Mouse (Mus musculus) midbrain, postnatal 0 days (tissue): Measurements from ENCODE around the gene Atp6v1g1. TPM values are rescaled to one million over a fixed set of nuclear protein-coding genes. Genes with fewer than 3 reads are reported as not detected.

Source experiments
- ATAC-seq: fragments of 200-750 bp; cut with Nextera tagmentation; 2 replicates; pipeline ENCODE4 v1.8.0; 2017; ENCODE audit warnings: moderate number of reproducible peaks, mild to moderate bottlenecking, moderate TSS enrichment, moderate library complexity; ENCODE audit not compliant: low FRiP score
- DNase-seq: peaks from one replicate; pipeline ENCODE4 v3.0.0-alpha.2; 2015; ENCODE audit warnings: low spot score
- H3K27ac ChIP-seq: fragments of 300-500 bp; sonication (generic); 2 replicates; pipeline ENCODE4 v1.5.1; 2014; ENCODE audit warnings: low read depth, mild to moderate bottlenecking, low read length, mixed read lengths
- H3K27me3 ChIP-seq: fragments of 300-500 bp; sonication (generic); 2 replicates; pipeline ENCODE4 v1.6.1; 2014; ENCODE audit warnings: low read length, control low read depth, mixed read lengths; ENCODE audit not compliant: insufficient read depth
- H3K36me3 ChIP-seq: fragments of 300-500 bp; sonication (generic); 2 replicates; pipeline ENCODE4 v1.6.1; 2014; ENCODE audit warnings: low read length, control low read depth, mixed read lengths; ENCODE audit not compliant: insufficient read depth
- H3K4me1 ChIP-seq: fragments of 300-500 bp; sonication (generic); 2 replicates; pipeline ENCODE4 v1.6.1; 2014; ENCODE audit warnings: mild to moderate bottlenecking, control low read depth, antibody characterized with exemption, low read length, mixed read lengths; ENCODE audit not compliant: insufficient read depth
- H3K4me2 ChIP-seq: fragments of 300-500 bp; sonication (generic); 2 replicates; pipeline ENCODE4 v1.6.1; 2014; ENCODE audit warnings: low read depth, mild to moderate bottlenecking, low read length, mixed read lengths; ENCODE audit not compliant: poor library complexity, severe bottlenecking
- H3K4me3 ChIP-seq: fragments of 300-500 bp; sonication (generic); 2 replicates; pipeline ENCODE4 v1.5.1; 2014; ENCODE audit warnings: low read depth, mild to moderate bottlenecking, low read length, moderate library complexity
- H3K9ac ChIP-seq: fragments of 300-500 bp; sonication (generic); replicated peaks from 2 replicates; pipeline ENCODE4 v1.6.1; 2014; ENCODE audit warnings: mild to moderate bottlenecking, low read length, moderate library complexity, mixed read lengths; ENCODE audit not compliant: poor library complexity, severe bottlenecking
- H3K9me3 ChIP-seq: fragments of 300-500 bp; sonication (generic); 2 replicates; pipeline ENCODE4 v1.6.1; 2016; ENCODE audit warnings: low read length, control low read depth
- CTCF ChIP-seq: IDR thresholded peaks from 2 replicates; pipeline ENCODE4 v1.5.1; 2016; ENCODE audit warnings: antibody characterized with exemption, mild to moderate bottlenecking
- WGBS: fragments of 180-500 bp; shearing (Covaris S2); extraction: QIAGEN DNeasy Blood & Tissue Kit; methylation state at CpG from one replicate; pipeline ENCODE4 v1.1.7; 2014; 5-methylcytosine and 5-hydroxymethylcytosine counted together
- polyA plus RNA-seq: library from polyadenylated mRNA; unstranded; fragments of >200 nt; fragmentation: Nextera tagmentation; extraction: Ambion mirVana; gene quantifications from 2 replicates; pipeline ENCODE4 v1.2.1, GENCODE M21; 2015
- total RNA-seq: library from RNA; depleted of rRNA; stranded (reverse); fragments of >200 nt; gene quantifications from 2 replicates; pipeline ENCODE4 v1.2.3, GENCODE M21; 2014

Gene Atp6v1g1
- total and polyA plus RNA-seq, 2 experiments from 2014 or later: 142 to 357 TPM

DNA sequence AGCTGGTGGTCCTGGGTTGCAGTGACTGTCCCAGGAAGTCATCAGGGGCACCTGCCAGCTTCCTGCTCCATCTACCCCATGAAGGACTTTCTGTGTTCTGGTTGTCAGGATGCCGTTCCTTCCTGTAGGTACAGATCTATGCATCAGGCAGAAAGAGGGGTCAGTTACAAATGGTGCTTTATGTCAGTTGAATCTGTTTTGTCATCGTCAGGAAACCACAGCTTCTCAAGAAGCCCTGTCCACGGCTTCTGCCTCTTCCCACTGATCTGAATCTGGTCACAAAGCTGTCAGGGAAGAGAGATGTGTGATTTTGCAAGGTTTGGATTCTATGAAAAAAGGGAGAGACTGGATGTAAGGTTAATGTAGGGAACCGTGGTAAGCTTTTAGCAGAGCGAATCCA, 29.6 kb upstream of the Atp6v1g1 start:
- ATAC-seq (no peak), DNase-seq (no peak)
- no peaks in the 10 kb centered on the region for H3K36me3 ChIP-seq
- H3K27ac ChIP-seq: no peak overlapping the region
- no peaks in the 10 kb centered on the region for H3K4me1 ChIP-seq
- H3K4me3 ChIP-seq: no peak overlapping the region
- no peak overlapping the region for H3K4me2 ChIP-seq
- WGBS: 81% methylated on average over 5 of the region's 5 CpGs
- H3K9me3 ChIP-seq: no peaks in the 10 kb centered on the region
- H3K9ac ChIP-seq: no peak overlapping the region
- no peak for TF ChIP-seq CTCF
- H3K27me3 ChIP-seq: no peaks in the 10 kb centered on the region

DNA sequence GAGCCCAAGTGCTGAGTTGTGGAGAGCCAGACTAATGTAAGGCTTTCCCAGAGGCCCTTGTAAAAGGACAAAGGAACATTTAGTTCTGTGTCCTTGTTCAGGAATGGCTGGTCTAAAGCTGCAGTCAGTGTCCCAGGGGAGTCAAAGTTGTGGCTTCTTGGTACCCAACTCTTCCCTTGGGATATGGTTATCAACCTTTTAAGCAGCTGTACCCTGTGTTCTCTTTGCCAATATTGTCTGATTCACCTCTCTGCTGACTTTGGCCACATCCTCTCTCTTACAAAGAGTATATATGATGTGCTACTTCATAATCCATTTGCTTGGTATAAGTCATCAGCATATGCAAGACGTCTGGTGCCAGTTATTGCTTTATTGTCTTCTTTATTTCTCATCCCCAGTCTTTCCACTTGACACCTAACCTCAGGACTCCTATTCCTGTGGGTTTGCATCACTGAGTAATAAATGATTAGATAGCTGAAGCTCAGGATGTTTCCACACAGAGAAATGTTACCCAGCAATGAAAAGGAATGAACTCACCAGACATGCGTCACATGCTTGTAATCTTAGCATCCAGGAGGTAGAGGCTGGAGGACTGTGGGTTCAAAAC, 22.7 kb upstream of the Atp6v1g1 start:
- Histone ChIP-seq H3K4me3 (no peak overlapping the region), H3K9me3 (no peaks in the 10 kb centered on the region), H3K4me1 (no peaks in the 10 kb centered on the region), H3K27ac (no peak overlapping the region), H3K27me3 (no peaks in the 10 kb centered on the region), H3K4me2 (no peak overlapping the region), H3K9ac (no peak overlapping the region), H3K36me3 (no peaks in the 10 kb centered on the region)
- WGBS: 79% methylated on average over 2 of the region's 2 CpGs
- no peak for DNase-seq
- no peak for TF ChIP-seq CTCF
- ATAC-seq: no peak

- H3K4me3 ChIP-seq: no peak overlapping the region
- no peaks in the 10 kb centered on the region for H3K9me3 ChIP-seq
- TF ChIP-seq CTCF: no peak
- no peaks in the 10 kb centered on the region for H3K4me1 ChIP-seq
- ATAC-seq (no peak), DNase-seq (no peak)
- no peaks in the 10 kb centered on the region for H3K36me3 ChIP-seq
- no peaks in the 10 kb centered on the region for H3K27me3 ChIP-seq
- H3K9ac ChIP-seq: no peak overlapping the region
- 64% methylated on average over 8 of the region's 8 CpGs for WGBS
- H3K27ac ChIP-seq: no peak overlapping the region
- no peak overlapping the region for H3K4me2 ChIP-seq
Observed at GRCm38 (mm10) chr4:63525514-63525913, 19.1 kb upstream of the Atp6v1g1 start.

DNA sequence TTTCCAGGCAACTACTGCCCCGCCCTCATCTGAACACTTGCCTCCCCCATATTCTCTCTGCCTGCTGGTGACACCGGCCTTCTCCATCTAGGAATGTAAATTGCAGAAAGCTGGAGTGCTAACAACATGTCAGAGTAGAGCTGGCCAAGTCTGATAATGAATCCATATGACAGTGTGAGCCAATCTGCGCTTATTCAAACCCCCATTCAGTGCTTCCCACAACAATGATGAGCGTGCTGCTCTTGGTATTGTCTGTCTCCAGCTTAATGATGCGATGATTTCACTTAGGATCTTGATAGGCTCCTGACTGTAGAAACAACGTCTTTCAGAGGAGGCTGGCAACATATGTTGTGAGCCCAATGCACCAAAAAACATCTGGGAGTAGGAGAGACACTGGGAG, 15.6 kb upstream of the Atp6v1g1 start:
- ATAC-seq (no peak), DNase-seq (peak; percentile 8)
- Histone ChIP-seq H3K27me3 (no peaks in the 10 kb centered on the region), H3K4me2 (no peak overlapping the region), H3K4me1 (no peaks in the 10 kb centered on the region), H3K27ac (no peak overlapping the region), H3K36me3 (no peaks in the 10 kb centered on the region), H3K9ac (no peak overlapping the region), H3K9me3 (no peaks in the 10 kb centered on the region), H3K4me3 (no peak overlapping the region)
- no peak for TF ChIP-seq CTCF
- 84% methylated on average over 6 of the region's 6 CpGs for WGBS

- TF ChIP-seq CTCF: no peak
- Histone ChIP-seq H3K36me3 (no peaks in the 10 kb centered on the region), H3K4me2 (no peak overlapping the region), H3K4me3 (no peak overlapping the region), H3K4me1 (no peaks in the 10 kb centered on the region), H3K9me3 (no peaks in the 10 kb centered on the region), H3K9ac (no peak overlapping the region), H3K27ac (no peak overlapping the region), H3K27me3 (no peaks in the 10 kb centered on the region)
- ATAC-seq (no peak), DNase-seq (no peak)
- 88% methylated on average over 7 of the region's 7 CpGs for WGBS
Observed at GRCm38 (mm10) chr4:63530409-63530808, 14.2 kb upstream of the Atp6v1g1 start.

GRCm38 (mm10) chr4:63537602-63538001, 7.0 kb upstream of the Atp6v1g1 start:
- no peaks in the 10 kb centered on the region for H3K27me3 ChIP-seq
- H3K36me3 ChIP-seq: no peaks in the 10 kb centered on the region
- H3K4me3 ChIP-seq: no peak overlapping the region
- H3K9me3 ChIP-seq: no peaks in the 10 kb centered on the region
- peak; percentile 36; the same call in 1 of the 2 replicates for ATAC-seq
- 63% methylated on average over 4 of the region's 4 CpGs for WGBS
- peak; percentile 34 for DNase-seq
- H3K4me2 ChIP-seq: no peak overlapping the region
- no peak overlapping the region for H3K9ac ChIP-seq
- no peak for TF ChIP-seq CTCF
- H3K27ac ChIP-seq: 0 out of 2 replicates have a peak overlapping the region, but pooled peaks have one; percentile 32
- H3K4me1 ChIP-seq: no peaks in the 10 kb centered on the region
